Mouse (Mus musculus): Measurements from ENCODE around the gene Chn2. TPM values are rescaled to one million over a fixed set of nuclear protein-coding genes. Genes with fewer than 3 reads are reported as not detected.

Gene Chn2
- 42.0 and 45.0 TPM in 2 replicates for polyA plus RNA-seq (2015; fragmentation: Nextera tagmentation; extraction: Ambion mirVana)

DNA sequence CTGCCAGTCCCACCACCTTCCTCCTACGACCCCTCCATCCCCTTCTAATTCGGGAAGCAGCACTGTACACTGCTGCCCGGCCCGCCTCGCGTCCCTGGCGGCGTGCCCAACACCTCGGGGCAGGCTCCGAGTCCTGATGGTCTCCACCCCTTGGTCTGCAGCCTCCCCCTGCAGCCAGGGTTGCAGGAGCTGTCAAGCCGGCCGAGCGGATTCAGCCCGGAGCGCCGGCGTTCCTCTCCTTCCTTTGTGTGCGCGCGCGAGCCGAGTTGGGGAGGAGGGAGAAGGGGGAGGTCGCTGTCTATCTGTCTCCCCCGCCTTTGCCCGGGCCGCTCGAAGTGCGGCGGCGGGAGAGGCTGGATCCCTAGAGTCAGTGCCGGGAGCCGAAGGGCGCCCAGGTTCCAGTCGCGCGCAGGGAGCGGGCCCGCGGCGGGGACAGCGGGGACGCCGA lies at the start of gene Chn2:
TSS of gene Chn2 (plus strand) at position 198 of the 448 bp plus-strand sequence.
- H3K4me3 ChIP-seq (replicated peaks; ENCODE audit: low read length), result peak within 1 kb of the TSS; percentile 75
- H3K27ac ChIP-seq (ENCODE audit: low read length), result peak within 1 kb of the TSS; percentile 99
- H3K36me3 ChIP-seq (ENCODE audit: control insufficient read depth, insufficient read depth), result no peaks in the 10 kb centered on the region
- peak; percentile 86 for ATAC-seq
- peak within 1 kb of the TSS; percentile 51 for H3K4me2 ChIP-seq (ENCODE audit: low read length)
- H3K9ac ChIP-seq (replicated peaks; ENCODE audit: low read depth, low read length), result peak within 1 kb of the TSS; percentile 99
- H3K27me3 ChIP-seq (replicated peaks; ENCODE audit: control insufficient read depth, insufficient read depth, low read length), result no peaks in the 10 kb centered on the region
- peaks cover 28% of the 10 kb centered on the region for H3K4me1 ChIP-seq (replicated peaks; ENCODE audit: control insufficient read depth, insufficient read depth, low read length)
- WGBS, result 0% methylated on average over 30 of the region's 43 CpGs
- H3K9me3 ChIP-seq (ENCODE audit: control insufficient read depth, low read length), result no peaks in the 10 kb centered on the region

GRCm38 (mm10) chr6:53992386-53992785 lies 47.0 kb upstream of the Chn2 start:
- no peaks in the 10 kb centered on the region for H3K27me3 ChIP-seq (replicated peaks; ENCODE audit: control insufficient read depth, insufficient read depth, low read length)
- no peak overlapping the region for H3K9ac ChIP-seq (replicated peaks; ENCODE audit: low read depth, low read length)
- no peak overlapping the region for H3K4me3 ChIP-seq (replicated peaks; ENCODE audit: low read length)
- no peak for ATAC-seq
- WGBS, result 66% methylated on average over 3 of the region's 3 CpGs
- H3K36me3 ChIP-seq (ENCODE audit: control insufficient read depth, insufficient read depth), result no peaks in the 10 kb centered on the region
- no peak overlapping the region for H3K4me2 ChIP-seq (ENCODE audit: low read length)
- H3K4me1 ChIP-seq (replicated peaks; ENCODE audit: control insufficient read depth, insufficient read depth, low read length), result no peaks in the 10 kb centered on the region
- H3K27ac ChIP-seq (ENCODE audit: low read length), result no peak overlapping the region
- H3K9me3 ChIP-seq (ENCODE audit: control insufficient read depth, low read length), result no peaks in the 10 kb centered on the region

GRCm38 (mm10) chr6:53995519-53995918 lies 43.8 kb upstream of the Chn2 start:
- no peak overlapping the region for H3K27ac ChIP-seq (ENCODE audit: low read length)
- H3K36me3 ChIP-seq (ENCODE audit: control insufficient read depth, insufficient read depth), result no peaks in the 10 kb centered on the region
- no peaks in the 10 kb centered on the region for H3K4me1 ChIP-seq (replicated peaks; ENCODE audit: control insufficient read depth, insufficient read depth, low read length)
- no peaks in the 10 kb centered on the region for H3K27me3 ChIP-seq (replicated peaks; ENCODE audit: control insufficient read depth, insufficient read depth, low read length)
- no peak overlapping the region for H3K9ac ChIP-seq (replicated peaks; ENCODE audit: low read depth, low read length)
- no peak for ATAC-seq
- H3K4me3 ChIP-seq (replicated peaks; ENCODE audit: low read length), result no peak overlapping the region
- 70% methylated on average over 4 of the region's 4 CpGs for WGBS
- no peaks in the 10 kb centered on the region for H3K9me3 ChIP-seq (ENCODE audit: control insufficient read depth, low read length)
- no peak overlapping the region for H3K4me2 ChIP-seq (ENCODE audit: low read length)

GRCm38 (mm10) chr6:53996226-53996955 lies 43.0 kb upstream of the Chn2 start:
- 97% methylated on average over 3 of the region's 3 CpGs for WGBS
- Histone ChIP-seq H3K9me3 (ENCODE audit: control insufficient read depth, low read length) (no peaks in the 10 kb centered on the region), H3K27me3 (replicated peaks; ENCODE audit: control insufficient read depth, insufficient read depth, low read length) (no peaks in the 10 kb centered on the region), H3K36me3 (ENCODE audit: control insufficient read depth, insufficient read depth) (no peaks in the 10 kb centered on the region), H3K4me1 (replicated peaks; ENCODE audit: control insufficient read depth, insufficient read depth, low read length) (no peaks in the 10 kb centered on the region), H3K4me3 (replicated peaks; ENCODE audit: low read length) (no peak overlapping the region), H3K27ac (ENCODE audit: low read length) (no peak overlapping the region), H3K4me2 (ENCODE audit: low read length) (no peak overlapping the region), H3K9ac (replicated peaks; ENCODE audit: low read depth, low read length) (no peak overlapping the region)
- no peak for ATAC-seq

DNA sequence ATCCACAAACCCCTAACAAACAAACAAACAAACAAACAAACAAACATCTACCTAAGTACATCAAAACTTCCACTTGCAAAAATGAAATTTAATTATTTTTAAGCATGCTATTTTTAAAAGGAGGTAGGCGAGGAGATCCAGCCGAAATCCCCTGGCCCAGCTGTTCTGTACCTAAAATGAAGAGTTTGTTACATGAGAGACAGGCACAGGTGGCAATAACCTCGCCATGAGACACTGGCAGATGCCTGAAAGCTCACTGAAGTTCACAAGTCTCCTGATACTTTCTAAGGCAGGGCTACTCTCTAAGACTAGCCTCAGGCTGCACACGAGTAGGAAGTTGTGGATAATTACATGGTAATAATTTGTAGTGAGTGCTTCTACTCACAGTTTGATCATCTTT lies 34.1 kb upstream of the Chn2 start:
- Histone ChIP-seq H3K9ac (replicated peaks; ENCODE audit: low read depth, low read length) (no peak overlapping the region), H3K4me1 (replicated peaks; ENCODE audit: control insufficient read depth, insufficient read depth, low read length) (peaks cover 8% of the 10 kb centered on the region; the same call in 1 of the 2 replicates), H3K4me2 (ENCODE audit: low read length) (no peak overlapping the region), H3K27ac (ENCODE audit: low read length) (no peak overlapping the region), H3K4me3 (replicated peaks; ENCODE audit: low read length) (no peak overlapping the region), H3K9me3 (ENCODE audit: control insufficient read depth, low read length) (no peaks in the 10 kb centered on the region), H3K27me3 (replicated peaks; ENCODE audit: control insufficient read depth, insufficient read depth, low read length) (no peaks in the 10 kb centered on the region), H3K36me3 (ENCODE audit: control insufficient read depth, insufficient read depth) (no peaks in the 10 kb centered on the region)
- ATAC-seq, result no peak
- WGBS, result 80% methylated on average over 4 of the region's 4 CpGs

DNA sequence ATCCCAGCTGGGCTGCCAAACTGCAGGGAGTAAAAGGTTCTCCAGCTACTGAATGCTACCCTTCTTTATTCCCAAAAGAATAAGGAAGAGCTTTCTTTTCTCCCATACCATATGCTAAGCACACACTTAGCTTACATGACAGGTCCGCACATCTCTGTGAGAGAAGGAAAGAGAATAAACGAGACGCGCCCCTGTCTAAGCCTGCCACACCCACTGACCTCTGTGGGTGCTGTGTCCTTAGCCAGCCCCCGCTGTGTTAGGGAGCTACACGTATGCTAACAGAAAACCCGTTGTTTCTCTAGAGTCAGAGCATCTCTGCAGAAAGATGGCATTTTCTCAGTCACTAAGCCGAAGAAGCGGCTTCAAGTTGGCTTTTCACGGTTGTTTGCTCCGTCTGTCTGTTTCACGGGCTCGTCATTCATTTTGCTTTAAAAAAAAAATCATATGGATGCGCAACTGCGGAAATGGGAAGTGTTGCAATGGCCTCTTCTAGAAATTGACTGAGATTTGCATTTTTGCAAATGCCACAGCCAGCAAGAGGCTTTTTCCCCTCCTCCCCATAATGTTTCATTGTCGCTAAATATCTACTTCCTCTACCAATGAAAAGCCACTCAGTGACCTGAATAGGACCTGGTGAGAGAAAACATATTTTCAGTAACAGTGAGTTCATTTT lies 30.8 kb upstream of the Chn2 start:
- no peaks in the 10 kb centered on the region for H3K36me3 ChIP-seq (ENCODE audit: control insufficient read depth, insufficient read depth)

DNA sequence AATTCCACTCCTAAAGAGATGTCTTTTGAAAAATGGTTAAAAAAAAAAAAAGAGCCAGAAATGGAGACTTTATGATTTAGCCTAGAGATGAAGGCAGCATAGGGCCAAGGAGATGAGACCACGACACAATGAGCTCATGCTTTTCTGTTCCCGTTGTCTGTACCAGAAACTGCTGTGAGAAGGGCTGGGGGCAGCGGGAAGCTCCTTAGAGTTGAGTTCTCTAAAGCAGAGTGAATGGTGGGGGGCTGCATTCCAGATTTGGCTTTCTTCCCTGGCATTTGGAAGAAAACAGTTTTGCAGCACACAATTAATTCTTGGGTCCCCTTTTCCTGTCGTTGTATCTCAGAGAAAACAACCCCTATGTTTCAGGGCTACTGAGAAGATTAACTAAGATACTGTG lies 30.1 kb upstream of the Chn2 start:
- Histone ChIP-seq H3K27ac (ENCODE audit: low read length) (no peak overlapping the region), H3K9me3 (ENCODE audit: control insufficient read depth, low read length) (no peaks in the 10 kb centered on the region), H3K4me1 (replicated peaks; ENCODE audit: control insufficient read depth, insufficient read depth, low read length) (peaks cover 8% of the 10 kb centered on the region; the same call in 1 of the 2 replicates), H3K4me3 (replicated peaks; ENCODE audit: low read length) (no peak overlapping the region), H3K36me3 (ENCODE audit: control insufficient read depth, insufficient read depth) (no peaks in the 10 kb centered on the region), H3K4me2 (ENCODE audit: low read length) (no peak overlapping the region), H3K9ac (replicated peaks; ENCODE audit: low read depth, low read length) (no peak overlapping the region), H3K27me3 (replicated peaks; ENCODE audit: control insufficient read depth, insufficient read depth, low read length) (no peaks in the 10 kb centered on the region)
- ATAC-seq, result no peak
- 27% methylated on average over 4 of the region's 4 CpGs for WGBS

More for the DNA sequence above, 30.8 kb upstream of the Chn2 start:
- no peak overlapping the region for H3K9ac ChIP-seq (replicated peaks; ENCODE audit: low read depth, low read length)
- peak overlapping the region; percentile 29 for H3K4me2 ChIP-seq (ENCODE audit: low read length)
- H3K27me3 ChIP-seq (replicated peaks; ENCODE audit: control insufficient read depth, insufficient read depth, low read length), result no peaks in the 10 kb centered on the region
- H3K4me1 ChIP-seq (replicated peaks; ENCODE audit: control insufficient read depth, insufficient read depth, low read length), result peaks cover 8% of the 10 kb centered on the region; the same call in 1 of the 2 replicates
- no peak overlapping the region for H3K4me3 ChIP-seq (replicated peaks; ENCODE audit: low read length)
- 49% methylated on average over 16 of the region's 16 CpGs for WGBS
- H3K27ac ChIP-seq (ENCODE audit: low read length), result peak overlapping the region; percentile 20
- peak; percentile 20; the same call in 1 of the 2 replicates for ATAC-seq
- H3K9me3 ChIP-seq (ENCODE audit: control insufficient read depth, low read length), result no peaks in the 10 kb centered on the region

DNA sequence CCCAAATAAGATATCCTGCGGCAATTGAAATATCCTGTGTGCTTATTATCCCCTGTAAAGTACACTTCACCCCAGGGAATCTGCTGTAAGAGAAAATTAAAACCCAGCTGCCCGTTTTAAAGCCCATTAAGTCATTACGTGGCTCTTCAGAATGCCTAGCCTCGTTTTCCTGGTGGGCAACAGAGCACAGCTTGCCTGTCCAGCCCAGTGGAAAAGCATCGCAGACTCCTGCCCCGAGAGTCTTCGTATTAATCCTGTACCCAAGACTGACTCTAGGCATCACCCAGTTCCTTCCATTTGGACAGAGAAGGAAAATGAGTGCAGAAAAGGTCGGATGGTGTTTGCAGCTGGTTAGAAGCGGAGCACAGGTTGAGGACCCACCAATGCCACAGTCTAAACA lies 29.0 kb upstream of the Chn2 start:
- no peak overlapping the region for H3K27ac ChIP-seq (ENCODE audit: low read length)
- no peak overlapping the region for H3K9ac ChIP-seq (replicated peaks; ENCODE audit: low read depth, low read length)
- WGBS, result 50% methylated on average over 9 of the region's 9 CpGs
- H3K27me3 ChIP-seq (replicated peaks; ENCODE audit: control insufficient read depth, insufficient read depth, low read length), result no peaks in the 10 kb centered on the region
- no peak for ATAC-seq
- H3K4me1 ChIP-seq (replicated peaks; ENCODE audit: control insufficient read depth, insufficient read depth, low read length), result peaks cover 8% of the 10 kb centered on the region; the same call in 1 of the 2 replicates
- no peak overlapping the region for H3K4me3 ChIP-seq (replicated peaks; ENCODE audit: low read length)
- no peaks in the 10 kb centered on the region for H3K36me3 ChIP-seq (ENCODE audit: control insufficient read depth, insufficient read depth)
- H3K4me2 ChIP-seq (ENCODE audit: low read length), result no peak overlapping the region
- H3K9me3 ChIP-seq (ENCODE audit: control insufficient read depth, low read length), result no peaks in the 10 kb centered on the region

DNA sequence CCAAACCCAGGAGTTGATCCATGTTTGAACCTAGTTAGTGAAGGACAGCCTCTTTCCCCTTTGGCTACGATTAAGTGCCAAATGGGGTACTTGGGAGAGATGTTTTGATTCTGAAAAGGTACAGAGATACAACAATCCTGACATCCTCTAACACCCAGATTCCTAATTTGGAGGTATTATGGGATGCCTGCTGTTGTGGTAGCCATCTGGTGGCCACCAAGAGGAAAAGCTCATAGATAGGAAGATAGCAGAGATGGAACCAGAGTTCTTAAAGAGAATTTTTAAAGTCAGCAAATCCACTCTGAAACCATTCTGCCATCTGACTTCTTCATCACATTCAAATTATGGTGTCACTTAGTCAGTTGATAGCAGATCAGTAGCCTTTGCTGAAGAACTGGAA lies 27.2 kb upstream of the Chn2 start:
- no peaks in the 10 kb centered on the region for H3K36me3 ChIP-seq (ENCODE audit: control insufficient read depth, insufficient read depth)
- no peak overlapping the region for H3K4me3 ChIP-seq (replicated peaks; ENCODE audit: low read length)
- no peak overlapping the region for H3K4me2 ChIP-seq (ENCODE audit: low read length)
- no peaks in the 10 kb centered on the region for H3K9me3 ChIP-seq (ENCODE audit: control insufficient read depth, low read length)
- no peak overlapping the region for H3K9ac ChIP-seq (replicated peaks; ENCODE audit: low read depth, low read length)
- 86% methylated on average over 1 of the region's 1 CpGs for whole genome bisulfite sequencing
- ATAC-seq, result no peak
- H3K4me1 ChIP-seq (replicated peaks; ENCODE audit: control insufficient read depth, insufficient read depth, low read length), result peaks cover 8% of the 10 kb centered on the region; the same call in 1 of the 2 replicates
- no peak overlapping the region for H3K27ac ChIP-seq (ENCODE audit: low read length)
- no peaks in the 10 kb centered on the region for H3K27me3 ChIP-seq (replicated peaks; ENCODE audit: control insufficient read depth, insufficient read depth, low read length)
